Mouse (Mus musculus) cerebellum, postnatal 14 days (tissue): ENCODE measurements at regions not wholly inside any gene's neighbourhood (a gene's known extent, or its start where the extent isn't known, plus 50 kb on each side); places are given as distances from the start of the nearest gene placed in this dataset.
"Not testable (repeated sequence)": the region's sequence is repeated elsewhere in the genome, so short reads cannot be mapped to it uniquely, and the experiment has no call there.

Source experiments
- DNase-seq, 2 experiments: peaks; one replicate each; pipeline ENCODE4 v3.0.0; 2021; ENCODE audit warnings: mixed read lengths in 2 of 2

GRCm38 (mm10) chr12:5762306-5762927, 386.9 kb upstream of the Klhl29 start:
- DNase-seq = no peak

- DNase-seq = no peak
These were observed 384.0 kb upstream of the Klhl29 start for GRCm38 (mm10) chr12:5759485-5759884.

- DNase-seq = no peak
These were observed 382.3 kb upstream of the Klhl29 start for GRCm38 (mm10) chr12:5757766-5758165.

- DNase-seq = no peak
These were observed 381.9 kb upstream of the Klhl29 start for GRCm38 (mm10) chr12:5757361-5757760.

DNA sequence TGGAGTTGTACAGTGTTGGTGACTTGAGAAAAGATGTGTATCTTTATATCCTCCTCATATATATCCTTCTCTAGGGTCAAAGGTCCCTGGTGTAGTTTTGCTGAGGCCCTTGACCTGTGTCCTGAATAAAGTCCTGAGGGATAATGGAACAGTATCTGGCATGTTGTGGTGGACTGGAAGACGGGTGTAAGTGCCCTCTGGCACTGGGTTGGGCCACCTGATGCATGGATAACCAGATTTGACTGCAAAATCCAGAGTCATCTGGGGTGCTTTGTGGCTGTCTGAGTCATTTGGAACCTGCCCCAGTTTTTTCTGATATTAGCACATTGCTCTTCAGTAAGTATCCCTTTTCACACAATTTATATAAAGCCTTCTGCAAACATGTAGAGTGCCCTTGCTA, 378.3 kb upstream of the Klhl29 start:
- peak; percentile 22 to 49 for DNase-seq

- peak in 1 of 2 experiments; percentile 18 for DNase-seq
These were observed 368.7 kb upstream of the Klhl29 start for GRCm38 (mm10) chr12:5744086-5744709.

GRCm38 (mm10) chr12:5736066-5736465, 360.6 kb upstream of the Klhl29 start:
- DNase-seq = no peak

- no peak for DNase-seq
These were observed 359.4 kb upstream of the Klhl29 start for GRCm38 (mm10) chr12:5734902-5735301.

DNA sequence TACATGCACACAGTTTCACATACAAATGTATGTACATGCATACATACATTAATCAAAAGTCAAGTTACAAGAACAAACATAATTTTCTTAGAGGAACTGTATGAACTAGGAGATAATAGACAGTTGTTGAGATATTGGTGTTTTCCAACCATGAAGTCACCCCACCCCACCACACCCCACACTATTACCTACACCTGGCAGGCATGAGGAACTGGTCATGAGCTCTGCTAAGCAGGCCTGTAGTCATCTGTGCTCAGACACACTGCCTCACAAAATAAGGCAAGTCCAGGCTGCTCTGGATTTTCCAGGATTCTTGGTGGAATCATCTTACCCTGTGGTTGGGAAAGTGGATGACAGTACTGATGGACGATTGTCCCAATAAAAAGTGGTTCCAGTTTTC, 347.6 kb upstream of the Klhl29 start:
- no peak for DNase-seq

DNA sequence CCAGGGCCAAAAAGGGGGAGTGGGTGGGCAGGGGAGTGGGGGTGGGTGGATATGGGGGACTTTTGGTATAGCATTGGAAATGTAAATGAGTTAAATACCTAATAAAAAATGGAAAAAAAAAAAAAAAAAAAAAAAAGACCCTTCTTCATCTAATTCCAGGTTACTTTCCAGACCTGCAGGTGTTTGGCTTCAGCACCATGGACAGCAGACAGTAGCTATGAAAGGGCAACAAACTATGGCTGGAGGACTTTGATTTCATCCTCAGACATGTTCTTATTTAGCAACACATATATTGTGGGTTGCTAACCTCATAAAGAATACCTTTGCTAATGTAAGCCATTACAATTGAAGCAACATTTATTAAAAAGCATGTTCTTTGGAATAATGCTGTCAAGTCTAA, 342.0 kb upstream of the Klhl29 start:
- not testable (repeated sequence) for DNase-seq

DNA sequence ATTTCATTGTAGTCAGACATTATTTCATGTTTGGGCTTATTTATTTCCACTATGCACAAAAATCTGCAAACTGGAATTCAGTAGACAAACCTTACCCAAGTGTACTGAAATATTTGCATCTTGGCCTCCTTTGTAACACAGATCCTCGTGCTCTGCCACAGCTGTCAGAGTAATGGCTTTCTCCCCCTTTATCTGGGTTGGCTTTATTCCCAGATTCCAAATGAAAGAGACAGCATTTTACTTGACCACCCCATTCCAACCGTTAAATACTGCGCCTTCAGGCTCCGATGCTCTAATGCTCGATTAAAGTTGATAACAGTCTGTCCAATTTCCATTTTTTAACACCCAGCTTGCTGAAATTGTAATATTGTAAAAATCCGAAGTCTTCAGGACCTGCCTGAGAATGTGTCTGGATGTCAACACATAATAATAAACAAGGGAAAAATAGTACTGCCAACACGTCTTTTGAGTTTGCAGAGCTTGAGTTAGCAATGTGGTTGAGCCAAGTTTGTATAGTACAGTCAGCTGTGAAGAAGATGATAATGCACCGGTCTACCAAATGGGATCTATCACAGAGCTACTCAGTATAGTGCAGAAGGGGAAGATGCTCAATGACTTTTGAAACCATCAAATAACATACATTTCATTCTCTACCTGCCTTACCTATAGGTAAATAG, 323.4 kb upstream of the Klhl29 start:
- DNase-seq = no peak

DNA sequence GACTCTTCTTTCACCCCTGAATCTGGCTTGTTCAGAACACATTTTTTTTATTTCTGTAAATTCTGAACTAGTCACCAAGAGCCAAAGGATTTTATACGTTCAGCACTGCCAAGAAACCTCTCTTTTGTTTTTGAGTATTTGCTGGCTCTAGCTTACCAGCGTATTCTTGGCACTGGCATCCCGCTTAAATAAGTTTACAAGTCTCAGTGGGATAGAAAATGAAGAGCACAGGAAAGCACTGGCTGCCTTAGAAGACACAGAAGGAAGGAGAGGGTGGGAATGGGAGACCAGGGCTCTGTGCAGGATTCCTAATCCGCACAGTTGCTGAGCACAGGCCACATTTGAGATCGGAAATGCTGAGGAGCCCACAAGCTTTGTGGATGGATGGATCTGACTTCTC, 306.7 kb upstream of the Klhl29 start:
- no peak for DNase-seq

DNA sequence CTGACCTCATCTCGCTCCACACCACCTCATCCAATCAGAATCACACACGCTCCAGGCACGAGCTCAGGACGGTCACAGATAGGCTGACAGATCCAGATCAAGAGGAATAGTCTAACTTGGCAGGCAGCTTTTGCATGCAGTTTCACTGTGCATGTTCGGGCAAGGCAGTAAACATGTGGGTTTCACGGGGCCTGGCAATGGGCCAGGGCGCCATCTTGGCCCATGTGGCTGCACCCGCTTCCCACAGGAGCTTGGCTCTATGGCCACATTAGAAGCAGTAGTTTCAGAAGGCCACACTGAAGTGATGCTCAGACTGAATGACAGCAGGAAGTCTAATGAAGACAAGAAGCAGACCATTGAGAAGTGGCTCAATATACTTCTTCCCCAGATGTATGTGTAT, 302.6 kb upstream of the Klhl29 start:
- DNase-seq = peak; percentile 18 to 37

- no peak for DNase-seq
These were observed 293.0 kb upstream of the Klhl29 start for GRCm38 (mm10) chr12:5668486-5668885.

DNA sequence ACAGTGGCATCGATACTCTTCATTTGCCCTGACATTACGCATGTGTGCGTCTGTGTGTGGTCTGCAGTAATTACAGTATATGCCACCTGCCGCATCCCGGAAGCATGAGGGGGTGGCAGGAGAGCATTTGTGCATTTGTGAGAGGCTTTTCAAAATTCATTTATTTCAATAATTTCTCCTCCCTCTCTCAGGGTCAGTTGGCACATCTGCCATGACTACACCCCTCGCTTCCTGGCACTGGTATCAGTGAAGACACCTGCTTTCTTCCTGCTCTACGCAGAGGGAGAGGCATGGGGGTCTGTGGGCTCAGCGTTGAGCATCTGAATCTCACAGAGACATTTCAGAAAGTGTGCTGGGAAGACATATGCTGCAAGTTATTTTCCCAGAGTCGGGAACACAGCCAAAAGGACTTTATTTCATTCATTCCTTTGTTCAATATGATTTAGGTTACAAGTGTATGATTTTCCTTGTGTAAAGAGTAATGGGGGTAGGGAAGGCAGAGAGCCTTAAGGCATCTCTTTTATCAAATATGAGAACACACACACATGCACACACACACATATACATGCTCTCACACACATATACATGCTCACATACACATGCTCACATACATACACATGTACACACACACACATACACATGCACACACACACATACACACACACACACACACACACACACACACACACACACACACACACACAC, 262.2 kb upstream of the Klhl29 start:
- DNase-seq = peak; percentile 16 to 25

GRCm38 (mm10) chr12:5633971-5634370, 258.5 kb upstream of the Klhl29 start:
- peak; percentile 14 to 28 for DNase-seq

DNA sequence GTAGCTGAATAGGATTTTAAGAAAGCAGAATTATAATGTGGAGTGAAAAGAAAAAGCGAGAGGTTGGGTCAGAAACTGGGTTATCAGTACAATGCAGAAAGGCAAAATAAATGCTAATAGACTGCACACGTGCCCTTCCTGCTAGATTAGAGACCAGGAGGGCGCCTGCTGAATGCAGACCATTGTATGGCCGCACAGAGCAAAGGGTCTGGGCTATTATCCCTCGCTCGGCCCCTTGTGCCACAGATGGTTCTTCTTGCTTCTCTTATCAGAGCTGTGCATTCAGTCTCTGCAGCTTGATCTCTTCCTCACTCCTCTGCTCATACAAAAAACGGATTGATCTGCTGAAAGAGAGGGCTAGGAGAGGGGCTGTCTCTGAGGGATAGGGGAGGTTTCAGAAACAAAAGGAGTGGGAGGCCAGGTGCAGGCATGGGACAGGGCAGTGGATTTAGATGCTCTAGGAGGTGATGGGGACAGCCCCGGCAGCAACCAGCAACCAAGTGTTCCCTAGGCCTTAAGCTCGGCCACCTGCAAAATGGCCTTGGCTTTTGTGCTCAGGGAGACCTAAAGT, 225.7 kb upstream of the Klhl29 start:
- no peak for DNase-seq

GRCm38 (mm10) chr12:5599426-5599825, 223.9 kb upstream of the Klhl29 start:
- no peak for DNase-seq

GRCm38 (mm10) chr12:5598961-5599360, 223.5 kb upstream of the Klhl29 start:
- DNase-seq = no peak

GRCm38 (mm10) chr12:5572831-5573230, 197.3 kb upstream of the Klhl29 start:
- no peak for DNase-seq

- no peak for DNase-seq
These were observed 193.5 kb upstream of the Klhl29 start for GRCm38 (mm10) chr12:5568941-5569340.

DNA sequence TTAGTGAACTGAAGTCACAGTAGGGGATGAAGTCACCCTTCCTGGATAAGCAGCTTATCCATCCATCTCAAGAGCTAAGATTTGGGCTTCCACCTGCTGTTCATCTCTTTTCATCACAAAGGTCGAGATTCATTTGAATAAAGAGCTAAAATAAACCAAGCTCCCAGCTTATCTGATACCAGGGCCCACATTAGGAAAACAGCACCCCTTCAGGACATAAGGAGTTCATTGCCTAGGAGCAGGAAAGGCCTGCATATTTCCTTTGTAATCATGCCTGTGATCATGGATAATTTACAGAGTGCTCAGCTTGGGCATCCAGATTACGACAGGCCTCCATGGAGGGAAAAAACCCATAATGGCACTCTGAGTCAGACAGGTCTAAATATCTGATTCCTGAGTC, 190.7 kb upstream of the Klhl29 start:
- DNase-seq = no peak

- no peak for DNase-seq
These were observed 177.1 kb upstream of the Klhl29 start for GRCm38 (mm10) chr12:5552607-5553006.
